Mouse (Mus musculus) neural tube, postnatal 0 days (tissue): ENCODE results near the gene Smndc1. TPM values are rescaled to one million over a fixed set of nuclear protein-coding genes. Genes with fewer than 3 reads are reported as not detected.

Experiments
- polyA plus RNA-seq: library from polyadenylated mRNA; unstranded; fragments of >200 nt; fragmentation: Nextera tagmentation; extraction: Ambion mirVana; gene quantifications from 2 replicates; pipeline ENCODE4 v1.2.1, GENCODE M21; 2015

Smndc1 gene
- 26.1 and 35.7 TPM in 2 replicates for polyA plus RNA-seq

DNA sequence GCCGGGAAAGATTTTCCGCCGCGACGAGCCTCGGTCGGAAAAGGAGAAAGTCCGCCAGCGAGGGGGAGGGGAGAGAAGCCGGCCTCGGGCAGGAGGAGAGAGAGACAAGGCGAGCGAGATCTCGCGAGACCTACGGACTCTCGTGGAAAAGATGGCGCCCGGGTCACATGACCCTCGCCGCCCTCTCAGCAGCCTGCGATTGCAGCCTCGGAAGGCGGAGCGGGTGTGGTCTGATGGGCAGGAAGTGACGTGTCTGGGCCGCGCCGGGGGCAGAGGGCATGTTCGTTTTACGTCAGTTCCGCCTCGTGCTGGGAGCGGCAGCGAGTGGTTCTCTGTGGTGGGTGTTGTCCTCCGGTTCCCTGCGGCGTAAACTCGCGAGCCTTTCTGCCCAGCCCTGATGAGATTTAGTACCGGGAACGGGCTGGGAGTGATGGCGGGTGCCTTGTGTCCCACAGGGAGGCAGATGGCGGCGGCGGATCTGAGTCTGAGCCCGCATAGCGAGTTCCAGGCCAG is at the start of gene Smndc1:
TSS of gene Smndc1 (minus strand) at position 84 of the 513 bp plus-strand sequence.

DNA sequence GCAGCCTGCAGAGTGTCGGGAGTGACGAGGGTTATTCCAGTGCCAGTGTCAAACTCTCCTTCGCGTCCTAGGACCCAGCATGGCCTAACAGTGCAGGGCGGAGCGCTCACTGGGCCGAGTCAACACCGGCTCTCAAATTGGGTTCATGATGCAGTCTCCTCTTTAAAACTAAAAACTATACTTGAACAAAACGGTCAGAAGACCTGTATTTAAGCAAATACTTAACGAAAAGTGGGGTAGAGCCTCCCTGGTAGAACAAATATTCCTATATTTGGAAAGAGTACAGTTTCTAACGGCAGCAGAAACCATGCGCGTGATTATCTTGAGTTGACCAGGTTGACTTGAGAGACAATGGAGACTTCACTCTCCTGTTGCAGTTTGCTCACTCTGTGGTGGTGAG is 18.7 kb downstream of the Smndc1 start, which contains the start of gene Gm10197:
TSS of gene Gm10197 (minus strand) at position 101 of the 400 bp plus-strand sequence.

Other genes starting within 250 kb of the Smndc1 start
- gene Mxi1, start 80.1 kb downstream of the Smndc1 start, polyA plus RNA-seq, result 32.2 and 36.6 TPM in 2 replicates
- gene Gm10197, start 18.8 kb downstream of the Smndc1 start, polyA plus RNA-seq, result not detected in 2 replicates
- 3.2 and 4.0 TPM in 2 replicates for gene Dusp5, start 138.5 kb upstream of the Smndc1 start, polyA plus RNA-seq
- gene Nutf2-ps1, start 198.5 kb upstream of the Smndc1 start, polyA plus RNA-seq, result 162 and 167 TPM in 2 replicates
- 36.2 and 37.3 TPM in 2 replicates for gene Smc3, start 209.8 kb upstream of the Smndc1 start, polyA plus RNA-seq